Mouse (Mus musculus) CD4-positive helper T cell, adult 2 months (primary cell): ENCODE data around the gene Cdkl3.

ENCODE experiments used
- DNase-seq: peaks from one replicate; pipeline ENCODE4 v3.0.0-alpha.2; 2012; ENCODE audit warnings: low read depth, missing footprints, low spot score

The Cdkl3 gene

GRCm38 (mm10) chr11:52003772-52004528 lies at the start of gene Cdkl3:
TSS of gene Cdkl3 (plus strand) at chr11:52004221.
- DNase-seq: peak; percentile 95

- DNase-seq: no peak
These were observed 47.9 kb upstream of the Cdkl3 start for GRCm38 (mm10) chr11:51956112-51956511.

DNA sequence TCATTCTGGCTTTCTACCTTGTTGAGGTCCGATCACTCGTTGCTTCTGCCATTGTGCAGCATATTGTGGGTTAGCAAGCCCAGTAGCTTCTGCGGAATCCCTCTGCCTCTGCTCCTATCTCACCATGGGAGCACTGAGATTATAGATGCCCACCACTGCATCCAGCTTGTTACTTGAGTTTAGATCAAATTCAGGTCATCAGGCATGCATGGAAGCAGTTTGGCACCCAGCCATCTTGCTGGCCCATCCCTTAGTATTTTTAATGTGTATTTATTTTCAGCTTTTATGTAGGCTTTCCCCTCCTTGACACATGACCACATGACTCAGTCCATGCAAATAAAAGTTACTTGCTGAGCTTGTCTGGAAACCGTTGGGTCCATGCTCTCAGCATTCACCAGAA lies 46.3 kb upstream of the Cdkl3 start:
- DNase-seq: no peak

DNA sequence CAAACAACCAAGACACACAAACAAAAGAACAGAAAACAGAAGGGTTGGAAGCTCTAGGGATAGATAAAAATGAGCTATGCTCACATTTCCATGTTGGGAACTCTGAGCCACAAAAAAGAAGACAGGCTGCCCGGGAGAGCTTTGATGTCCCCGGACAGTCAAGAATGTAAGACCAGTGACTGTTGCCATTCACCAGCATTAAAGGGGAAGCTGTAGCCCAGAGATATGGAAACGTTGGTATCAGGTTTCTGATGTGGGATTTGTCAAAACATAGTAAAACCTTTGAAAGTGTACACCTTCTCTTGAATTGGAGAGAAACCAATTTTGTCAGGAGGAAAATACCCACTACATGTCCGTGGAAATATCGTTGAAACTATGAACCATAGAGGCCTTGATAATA lies 44.5 kb upstream of the Cdkl3 start:
- no peak for DNase-seq

DNA sequence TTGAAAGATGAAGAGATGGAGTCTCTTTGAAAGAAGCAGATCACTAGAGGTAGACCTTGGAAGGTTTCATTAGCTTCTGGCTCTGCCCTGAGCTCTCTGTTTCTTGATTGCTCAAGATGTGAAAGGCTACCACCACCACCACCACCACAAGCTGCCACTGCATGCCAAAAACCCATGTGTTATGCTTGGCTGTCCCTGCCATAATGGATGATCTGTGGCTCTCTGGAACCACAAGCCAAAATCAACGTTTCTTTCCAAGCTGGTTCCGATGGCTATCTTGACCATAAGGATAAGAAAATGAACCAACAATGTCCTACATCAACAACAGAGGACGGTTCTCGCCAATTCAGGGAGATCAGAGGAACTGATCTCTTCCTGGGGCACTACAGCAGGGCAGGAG lies 44.0 kb upstream of the Cdkl3 start:
- DNase-seq: no peak

GRCm38 (mm10) chr11:51960967-51961471 lies 43.0 kb upstream of the Cdkl3 start:
- no peak for DNase-seq

GRCm38 (mm10) chr11:51961761-51962160 lies 42.3 kb upstream of the Cdkl3 start:
- peak; percentile 38 for DNase-seq

GRCm38 (mm10) chr11:51962277-51962676 lies 41.7 kb upstream of the Cdkl3 start:
- no peak for DNase-seq

- DNase-seq: no peak
These were observed 37.4 kb upstream of the Cdkl3 start for GRCm38 (mm10) chr11:51966651-51967050.

- peak; percentile 97 for DNase-seq
These were observed 36.3 kb upstream of the Cdkl3 start, which contains the start of gene Cdkn2aipnl for GRCm38 (mm10) chr11:51967443-51968401. TSS of gene Cdkn2aipnl (plus strand) at chr11:51967661.

DNA sequence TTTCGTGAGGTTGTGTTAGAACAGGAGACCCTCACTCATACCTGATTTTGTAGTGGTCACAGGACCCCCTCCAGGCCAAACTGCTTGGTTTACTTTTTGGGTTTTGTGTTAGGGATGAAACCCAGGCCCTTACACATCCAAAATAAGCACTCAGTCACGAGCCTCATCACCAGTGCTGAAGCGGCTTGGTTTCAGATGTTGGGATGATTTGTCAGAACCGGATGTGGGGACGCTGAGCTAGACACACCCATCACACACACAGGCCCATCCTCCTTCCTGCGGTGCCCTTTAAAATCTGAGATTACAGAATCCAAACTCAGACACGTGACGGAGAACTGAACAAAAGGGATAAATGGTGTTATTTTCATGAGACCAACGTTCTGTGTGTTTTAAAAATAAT lies 35.1 kb upstream of the Cdkl3 start:
- DNase-seq: peak; percentile 85

- DNase-seq: peak; percentile 24
These were observed 34.5 kb upstream of the Cdkl3 start for GRCm38 (mm10) chr11:51969511-51969910.

- DNase-seq: no peak
These were observed 32.4 kb upstream of the Cdkl3 start for GRCm38 (mm10) chr11:51971644-51972043.

- DNase-seq: no peak
These were observed 4.3 kb upstream of the Cdkl3 start for GRCm38 (mm10) chr11:51999611-52000289.

- peak; percentile 100 for DNase-seq
These were observed 3.6 kb upstream of the Cdkl3 start, which contains the start of gene Ube2b for GRCm38 (mm10) chr11:52000290-52000962. TSS of gene Ube2b (minus strand) at chr11:52000762.

DNA sequence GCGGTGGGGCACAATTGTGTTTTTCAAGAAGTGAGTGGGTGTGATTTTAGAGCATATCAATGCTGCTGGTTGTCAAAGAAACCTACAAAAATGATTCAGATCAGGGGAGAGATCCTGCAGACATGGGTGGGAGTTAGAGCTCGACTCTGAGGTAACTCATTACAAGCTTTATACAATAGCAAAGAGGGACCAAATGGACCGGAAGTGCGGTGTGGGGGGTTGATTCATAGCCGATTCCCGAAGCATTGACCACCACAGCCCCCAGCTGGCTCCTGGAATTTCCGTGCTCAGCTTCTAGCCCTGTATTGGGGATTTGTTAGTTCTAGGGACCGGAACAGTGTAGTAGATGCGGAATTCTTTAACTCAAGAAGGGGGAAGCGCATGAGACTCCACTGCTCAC lies 2.7 kb upstream of the Cdkl3 start:
- no peak for DNase-seq

GRCm38 (mm10) chr11:52001861-52002260 lies 2.2 kb upstream of the Cdkl3 start:
- DNase-seq: no peak

GRCm38 (mm10) chr11:52002842-52003504 lies 1.0 kb upstream of the Cdkl3 start:
- peak; percentile 38 for DNase-seq

GRCm38 (mm10) chr11:52003505-52003771 lies 583 bp upstream of the Cdkl3 start:
- DNase-seq: no peak

GRCm38 (mm10) chr11:52005586-52005985 lies 1.6 kb downstream of the Cdkl3 start:
- peak; percentile 27 for DNase-seq

GRCm38 (mm10) chr11:52011011-52011410 lies 7.0 kb downstream of the Cdkl3 start:
- no peak for DNase-seq
